Mouse (Mus musculus) heart, postnatal 0 days (tissue): ENCODE data around the gene Pon3.

Source experiments
- CTCF ChIP-seq: IDR thresholded peaks from 2 replicates; pipeline ENCODE4 v1.5.1; 2016; ENCODE audit warnings: antibody characterized with exemption, control low read depth, low read depth
- EP300 ChIP-seq: IDR thresholded peaks from 2 replicates; pipeline ENCODE4 v1.6.1; 2016; ENCODE audit warnings: antibody characterized with exemption, low read depth

GRCm38 (mm10) chr6:5199916-5200315 lies 56.2 kb downstream of the Pon3 start:
- TF ChIP-seq CTCF, result no peak
- TF ChIP-seq EP300, result no peak
